Mouse (Mus musculus) C2C12 (cell line): ENCODE measurements around the gene Oprm1. TPM values are rescaled to one million over a fixed set of nuclear protein-coding genes. Genes with fewer than 3 reads are reported as not detected.

Experiments used
- H3K27me3 ChIP-seq: one replicate; pipeline ENCODE4 v1.6.1; 2011; ENCODE audit not compliant: control insufficient read depth, insufficient read depth, insufficient read length
- H3K36me3 ChIP-seq: one replicate; pipeline ENCODE4 v1.6.1; 2011; ENCODE audit not compliant: control insufficient read depth, insufficient read depth
- H3K4me3 ChIP-seq: one replicate; pipeline ENCODE4 v1.5.1; 2011; ENCODE audit warnings: mild to moderate bottlenecking, control low read depth; ENCODE audit not compliant: poor library complexity, insufficient read depth, severe bottlenecking
- H3K79me2 ChIP-seq: one replicate; pipeline ENCODE4 v1.6.1; 2011; ENCODE audit not compliant: control insufficient read depth, insufficient read depth
- H3K79me3 ChIP-seq: one replicate; pipeline ENCODE4 v1.6.1; 2011; ENCODE audit warnings: low read depth, control low read depth
- H3ac ChIP-seq: one replicate; pipeline ENCODE3; 2011; ENCODE audit warnings: low read depth; ENCODE audit not compliant: control insufficient read depth, insufficient read length
- CEBPB ChIP-seq: IDR thresholded peaks from one replicate; pipeline ENCODE4 v1.6.1; 2011; ENCODE audit warnings: low read depth, mild to moderate bottlenecking, control low read depth, moderate library complexity
- CTCF ChIP-seq: IDR thresholded peaks from one replicate; pipeline ENCODE4 v1.5.1; 2011; ENCODE audit not compliant: control insufficient read depth, insufficient read depth, insufficient read length
- FOSL1 ChIP-seq: IDR thresholded peaks from one replicate; pipeline ENCODE4 v1.8.0; 2011; ENCODE audit warnings: mild to moderate bottlenecking, low read length; ENCODE audit not compliant: poor library complexity, insufficient read depth, severe bottlenecking
- MAX ChIP-seq: IDR thresholded peaks from one replicate; pipeline ENCODE4 v1.6.1; 2011; ENCODE audit warnings: mild to moderate bottlenecking, control low read depth
- MYOD1 ChIP-seq: IDR thresholded peaks from one replicate; pipeline ENCODE4 v1.6.1; 2011; ENCODE audit warnings: low read depth; ENCODE audit not compliant: control insufficient read depth, insufficient read length
- MYOG ChIP-seq: IDR thresholded peaks from one replicate; pipeline ENCODE4 v1.6.1; 2011; ENCODE audit not compliant: control insufficient read depth, insufficient read length; ENCODE audit errors: extremely low read depth
- USF1 ChIP-seq: IDR thresholded peaks from one replicate; pipeline ENCODE4 v1.6.1; 2011; ENCODE audit warnings: low read depth, mild to moderate bottlenecking, control low read depth, moderate library complexity
- polyA plus RNA-seq: library from polyadenylated mRNA; unstranded; fragments of >200 nt; fragmentation: generic; extraction: Trizol; gene quantifications from one replicate; pipeline ENCODE4 v1.2.1, GENCODE M21; 2012; ENCODE audit warnings: missing spikeins

Gene Oprm1
- polyA plus RNA-seq, 1 experiment = not detected

DNA sequence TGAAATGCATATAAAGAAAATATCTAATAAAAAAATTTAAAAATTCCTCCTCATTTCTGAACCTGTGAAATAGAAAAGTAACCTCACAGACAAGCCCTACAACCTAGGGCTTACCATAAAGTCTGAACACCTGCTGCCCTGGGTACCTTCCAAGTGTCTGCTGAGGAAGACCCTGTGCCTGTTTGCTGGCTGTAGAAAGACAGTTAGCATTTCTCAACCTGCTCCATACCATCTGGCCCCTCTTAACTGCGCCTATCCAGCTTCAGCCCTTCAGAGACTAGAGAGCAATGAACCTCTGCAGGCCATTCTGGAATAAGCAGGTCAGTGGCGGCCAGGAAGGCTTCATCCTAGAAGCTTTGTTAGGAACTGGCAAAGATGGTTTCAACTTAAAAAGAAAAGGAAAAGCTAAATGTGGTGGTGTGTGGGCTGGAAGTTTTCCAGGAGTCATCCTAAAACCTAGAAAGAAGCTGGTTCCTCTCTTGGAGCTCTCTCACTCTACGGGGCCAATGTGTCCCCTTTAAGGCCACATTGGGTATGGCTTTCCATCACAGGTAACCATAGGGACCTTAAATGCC, 143.6 kb downstream of the Oprm1 start:
- no peaks in the 10 kb centered on the region for H3K27me3 ChIP-seq
- no peaks in the 10 kb centered on the region for H3K79me2 ChIP-seq
- no peaks in the 10 kb centered on the region for H3K36me3 ChIP-seq
- no peak overlapping the region for H3ac ChIP-seq
- H3K4me3 ChIP-seq = no peak overlapping the region
- H3K79me3 ChIP-seq = no peaks in the 10 kb centered on the region
- TF ChIP-seq MYOG (no peak), MAX (no peak), CEBPB (no peak), CTCF (no peak), USF1 (no peak), FOSL1 (no peak), MYOD1 (no peak)

DNA sequence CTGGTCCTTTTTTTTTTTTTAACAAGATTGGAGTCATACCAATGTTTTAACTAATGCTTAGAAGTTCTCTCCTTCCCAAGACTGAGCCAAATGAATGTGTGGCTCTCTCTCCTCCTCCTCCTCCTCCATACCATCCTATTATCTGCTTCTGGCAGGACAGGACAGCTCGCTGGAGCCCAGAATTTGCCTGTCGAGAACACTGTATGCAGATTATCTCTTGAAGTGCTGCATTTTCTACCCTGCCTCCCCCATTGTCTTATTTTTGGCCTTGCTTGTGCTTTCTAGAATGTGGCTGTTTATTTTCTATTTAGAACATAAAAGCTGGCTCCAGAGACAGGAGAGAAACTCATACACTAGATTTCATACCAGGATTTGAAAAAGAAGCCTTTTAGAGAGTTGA, 151.5 kb downstream of the Oprm1 start:
- Histone ChIP-seq H3K79me3 (no peaks in the 10 kb centered on the region), H3K27me3 (no peaks in the 10 kb centered on the region), H3ac (no peak overlapping the region), H3K4me3 (no peak overlapping the region), H3K36me3 (no peaks in the 10 kb centered on the region), H3K79me2 (no peaks in the 10 kb centered on the region)
- TF ChIP-seq CEBPB (no peak), MYOG (no peak), FOSL1 (no peak), USF1 (no peak), MYOD1 (no peak), MAX (no peak), CTCF (no peak)

DNA sequence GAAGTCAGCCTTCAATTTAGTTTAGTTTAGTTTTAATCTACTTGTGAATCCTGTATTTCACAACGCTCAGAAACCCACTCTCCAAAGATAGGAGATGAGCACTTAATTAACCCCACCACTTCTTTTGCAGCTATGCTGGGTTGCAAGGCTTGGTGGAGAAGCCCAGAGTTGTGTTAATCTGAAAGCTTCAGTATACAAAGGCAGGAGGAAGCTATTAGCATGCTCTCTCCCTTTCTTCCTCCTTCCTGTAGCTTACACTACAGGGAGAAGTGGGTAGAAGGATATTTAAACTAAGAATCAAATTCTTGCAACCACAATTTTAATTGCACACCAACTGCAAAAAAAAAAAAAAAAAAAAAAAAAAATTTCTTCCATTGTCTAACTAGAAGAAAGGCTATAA, 157.7 kb downstream of the Oprm1 start:
- Histone ChIP-seq H3ac (no peak overlapping the region), H3K79me3 (no peaks in the 10 kb centered on the region), H3K79me2 (no peaks in the 10 kb centered on the region), H3K4me3 (no peak overlapping the region), H3K27me3 (no peaks in the 10 kb centered on the region), H3K36me3 (no peaks in the 10 kb centered on the region)
- TF ChIP-seq USF1 (no peak), MAX (no peak), CEBPB (no peak), CTCF (no peak), MYOD1 (no peak), MYOG (no peak), FOSL1 (no peak)

DNA sequence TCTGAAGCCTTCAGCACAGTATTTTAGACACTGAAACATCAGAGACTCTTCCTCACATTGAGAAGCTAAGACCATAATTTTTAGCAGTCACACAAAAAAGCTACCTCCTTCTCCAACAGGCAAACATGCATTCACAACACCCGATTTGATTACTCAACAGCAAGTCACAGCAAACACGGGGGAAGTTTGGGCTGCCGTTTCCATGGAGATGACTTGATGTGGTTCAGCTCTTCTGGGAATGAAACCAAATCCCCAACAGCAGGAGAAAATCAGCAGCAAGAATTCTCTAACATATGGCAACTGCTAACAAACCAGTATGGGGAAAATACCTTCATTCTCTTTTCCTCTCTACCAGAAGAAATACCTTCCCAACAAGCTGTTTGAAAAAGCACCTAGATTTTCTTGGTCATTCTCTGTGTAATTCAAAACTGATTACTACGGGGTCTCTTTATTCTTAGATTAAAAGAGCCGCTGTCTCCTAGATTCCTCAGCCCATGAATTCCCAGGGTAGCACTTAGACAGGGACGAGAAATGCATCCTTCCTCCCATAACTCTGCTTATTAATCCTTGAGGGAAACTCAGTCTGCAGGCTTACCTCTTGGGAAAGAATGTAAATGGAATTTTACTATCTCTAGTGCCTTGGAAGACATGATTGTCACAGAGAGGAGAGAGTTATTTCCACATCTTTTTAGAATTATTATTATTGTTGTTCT, 158.4 kb downstream of the Oprm1 start:
- Histone ChIP-seq H3K79me2 (no peaks in the 10 kb centered on the region), H3K79me3 (no peaks in the 10 kb centered on the region), H3ac (no peak overlapping the region), H3K27me3 (no peaks in the 10 kb centered on the region), H3K36me3 (no peaks in the 10 kb centered on the region), H3K4me3 (no peak overlapping the region)
- no peak for TF ChIP-seq MYOD1
- TF ChIP-seq CEBPB = peak; percentile 66

DNA sequence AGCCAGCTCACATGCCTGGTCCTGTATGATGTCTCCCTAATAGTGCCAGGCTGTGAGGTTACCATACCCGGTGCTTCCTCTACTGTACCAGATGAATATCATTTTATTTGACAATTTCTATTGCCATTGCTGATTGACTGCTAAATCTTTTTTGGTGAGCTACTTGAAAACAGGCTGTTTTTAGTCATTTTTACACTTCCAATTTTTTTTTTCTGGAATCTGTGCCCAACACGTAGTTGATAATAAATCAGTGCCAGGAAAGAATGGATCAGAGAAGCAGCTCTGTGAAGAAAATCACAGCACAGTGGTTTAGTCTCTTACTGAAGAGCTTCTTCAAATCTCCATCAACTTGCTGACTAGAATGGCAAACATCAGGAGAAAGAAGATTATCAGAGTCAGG, 168.4 kb downstream of the Oprm1 start:
- Histone ChIP-seq H3ac (no peak overlapping the region), H3K27me3 (no peaks in the 10 kb centered on the region), H3K4me3 (no peak overlapping the region), H3K79me3 (no peaks in the 10 kb centered on the region), H3K36me3 (no peaks in the 10 kb centered on the region), H3K79me2 (no peaks in the 10 kb centered on the region)
- TF ChIP-seq MYOG (no peak), USF1 (no peak), CEBPB (no peak), FOSL1 (no peak), CTCF (no peak), MYOD1 (no peak), MAX (no peak)

DNA sequence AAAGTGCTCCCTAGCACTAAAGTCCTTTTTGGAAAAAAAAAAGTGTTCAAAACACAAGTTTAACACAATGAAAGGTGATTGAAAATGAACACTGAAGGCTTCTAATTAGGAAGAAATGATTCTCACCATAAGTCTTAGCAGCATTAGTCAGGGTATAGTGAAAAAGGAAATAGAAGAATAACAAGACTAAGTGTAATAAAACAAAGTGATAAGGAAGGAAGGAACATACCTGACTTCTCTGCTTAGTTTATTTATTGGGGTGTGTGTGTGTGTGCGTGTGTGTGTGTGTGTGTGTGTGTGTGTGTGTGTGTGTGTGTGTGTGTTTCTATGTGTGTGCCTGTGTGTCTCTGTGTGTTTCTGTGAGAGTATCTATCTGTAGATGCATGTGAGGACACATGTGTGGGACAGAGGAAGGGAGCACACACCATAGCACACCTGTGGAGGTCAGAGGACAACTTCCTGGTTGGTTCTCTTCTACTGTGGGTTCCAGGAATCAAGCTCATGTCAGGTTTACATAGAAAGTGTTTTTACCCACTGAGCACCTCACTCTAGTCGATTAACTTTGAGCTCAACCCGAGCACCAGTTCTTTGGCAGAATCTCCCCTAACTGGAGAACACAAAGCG, 169.4 kb downstream of the Oprm1 start:
- no peaks in the 10 kb centered on the region for H3K36me3 ChIP-seq
- no peak for TF ChIP-seq FOSL1
- no peak for TF ChIP-seq MYOD1
- TF ChIP-seq CTCF = no peak
- no peak for TF ChIP-seq CEBPB
- TF ChIP-seq MYOG = no peak
- TF ChIP-seq MAX = no peak
- no peak for TF ChIP-seq USF1
- H3K79me3 ChIP-seq = no peaks in the 10 kb centered on the region
- no peaks in the 10 kb centered on the region for H3K79me2 ChIP-seq
- H3ac ChIP-seq = no peak overlapping the region
- H3K27me3 ChIP-seq = no peaks in the 10 kb centered on the region
- H3K4me3 ChIP-seq = no peak overlapping the region
